Mouse (Mus musculus) kidney, adult 2 months (tissue): Measurements from ENCODE around the gene Colgalt1.

Experiments used
- CTCF ChIP-seq: fragments of 200-500 bp; conservative IDR thresholded peaks from 2 replicates; pipeline ENCODE4 v1.5.1; 2011; ENCODE audit warnings: low read depth, mild to moderate bottlenecking, control low read depth, low read length, moderate library complexity, mixed read lengths; ENCODE audit not compliant: insufficient read depth, insufficient read length
- POLR2A ChIP-seq: fragments of 200-500 bp; IDR thresholded peaks from one replicate; pipeline ENCODE4 v1.6.1; 2011; ENCODE audit warnings: low read depth, low read length, control low read depth

- TF ChIP-seq POLR2A (no peak), CTCF (peak; percentile 98)
Observed at GRCm38 (mm10) chr8:71561401-71561800, 49.4 kb upstream of the Colgalt1 start.
